Mouse (Mus musculus) small intestine, adult 2 months (tissue): ENCODE measurements around the gene S100a7a. TPM values are rescaled to one million over a fixed set of nuclear protein-coding genes. Genes with fewer than 3 reads are reported as not detected.
A peak's percentile ranks its signal among the peaks of the same experiment; 100 is the strongest.

ENCODE experiments used
- H3K27ac ChIP-seq: fragments of 200-500 bp; 2 replicates; pipeline ENCODE4 v1.5.1; 2012; ENCODE audit warnings: low read depth, low read length, control low read depth, inconsistent platforms; ENCODE audit not compliant: insufficient read depth
- H3K27me3 ChIP-seq: fragments of 200-500 bp; 2 replicates; pipeline ENCODE4 v1.6.1; 2012; ENCODE audit warnings: mild to moderate bottlenecking, moderate library complexity, low read length, inconsistent platforms; ENCODE audit not compliant: control insufficient read depth, insufficient read depth
- H3K36me3 ChIP-seq: fragments of 200-500 bp; 2 replicates; pipeline ENCODE4 v1.6.1; 2012; ENCODE audit warnings: mild to moderate bottlenecking, low read length, control low read depth, inconsistent platforms; ENCODE audit not compliant: control insufficient read depth, insufficient read depth
- H3K4me1 ChIP-seq: fragments of 200-500 bp; 2 replicates; pipeline ENCODE4 v1.6.1; 2012; ENCODE audit warnings: low read length, inconsistent platforms, mixed read lengths; ENCODE audit not compliant: control insufficient read depth, insufficient read depth, insufficient read length
- H3K4me3 ChIP-seq: fragments of 200-500 bp; 2 replicates; pipeline ENCODE4 v1.5.1; 2012; ENCODE audit warnings: low read depth, mild to moderate bottlenecking, control low read depth, inconsistent platforms, low read length, moderate library complexity
- CTCF ChIP-seq: fragments of 200-500 bp; IDR thresholded peaks from 2 replicates; pipeline ENCODE4 v1.5.1; 2012; ENCODE audit warnings: low read depth, mild to moderate bottlenecking, control low read depth, inconsistent platforms, low read length, moderate library complexity, mixed read lengths; ENCODE audit not compliant: insufficient replicate concordance, insufficient read length; ENCODE audit errors: extremely low read depth
- POLR2A ChIP-seq: fragments of 200-500 bp; IDR thresholded peaks from 2 replicates; pipeline ENCODE4 v1.6.1; 2012; ENCODE audit warnings: low read depth, mild to moderate bottlenecking, control low read depth, inconsistent platforms, low read length, moderate library complexity
- WGBS: fragments of 180-500 bp; shearing (Covaris S2); methylation state at CpG from one replicate; pipeline ENCODE4 v1.1.7; 2018; 5-methylcytosine and 5-hydroxymethylcytosine counted together
- polyA plus RNA-seq: library from polyadenylated mRNA; depleted of rRNA; stranded (reverse); fragments of >200 nt; gene quantifications from 2 replicates; pipeline ENCODE4 v1.2.3, GENCODE M21; 2012

Gene S100a7a
- polyA plus RNA-seq, 1 experiment, result 0.11 TPM

GRCm38 (mm10) chr3:90609102-90609501 lies 44.7 kb upstream of the S100a7a start:
- no peaks in the 10 kb centered on the region for H3K27me3 ChIP-seq
- no peak for TF ChIP-seq CTCF
- TF ChIP-seq POLR2A, result no peak
- no peaks in the 10 kb centered on the region for H3K36me3 ChIP-seq
- no peak overlapping the region for H3K27ac ChIP-seq
- H3K4me3 ChIP-seq, result no peak overlapping the region
- H3K4me1 ChIP-seq, result peaks cover 18% of the 10 kb centered on the region

- H3K4me1 ChIP-seq, result peaks cover 25% of the 10 kb centered on the region
- WGBS, result 92% methylated on average over 3 of the region's 3 CpGs
- H3K36me3 ChIP-seq, result no peaks in the 10 kb centered on the region
- H3K27ac ChIP-seq, result no peak overlapping the region
- no peak for TF ChIP-seq POLR2A
- no peak for TF ChIP-seq CTCF
- H3K4me3 ChIP-seq, result no peak overlapping the region
- H3K27me3 ChIP-seq, result no peaks in the 10 kb centered on the region
These were observed 42.3 kb upstream of the S100a7a start for GRCm38 (mm10) chr3:90611494-90611893.

- no peaks in the 10 kb centered on the region for H3K36me3 ChIP-seq
- TF ChIP-seq CTCF, result no peak
- no peak for TF ChIP-seq POLR2A
- no peak overlapping the region for H3K4me3 ChIP-seq
- no peaks in the 10 kb centered on the region for H3K27me3 ChIP-seq
- 72% methylated on average over 4 of the region's 4 CpGs for WGBS
- peaks cover 25% of the 10 kb centered on the region for H3K4me1 ChIP-seq
- no peak overlapping the region for H3K27ac ChIP-seq
These were observed 41.8 kb upstream of the S100a7a start for GRCm38 (mm10) chr3:90612061-90612460.

- WGBS, result 7% methylated on average over 23 of the region's 23 CpGs
- Histone ChIP-seq H3K27me3 (no peaks in the 10 kb centered on the region), H3K4me3 (peak within 1 kb of the TSS; percentile 61), H3K36me3 (no peaks in the 10 kb centered on the region), H3K27ac (peak within 1 kb of the TSS; percentile 40), H3K4me1 (peaks cover 25% of the 10 kb centered on the region)
- TF ChIP-seq CTCF (peak; percentile 71; the same call in 1 of the 2 replicates), POLR2A (peak; percentile 15; the same call in 1 of the 2 replicates)
These were observed 41.0 kb upstream of the S100a7a start, which contains the start of gene S100a6 for GRCm38 (mm10) chr3:90612728-90613291. Gene S100a6 (plus strand): TSS chr3:90612882.

GRCm38 (mm10) chr3:90613461-90614147 lies 40.2 kb upstream of the S100a7a start:
- Histone ChIP-seq H3K4me1 (peaks cover 25% of the 10 kb centered on the region), H3K27ac (peak overlapping the region; percentile 40), H3K27me3 (no peaks in the 10 kb centered on the region), H3K4me3 (peak overlapping the region; percentile 61), H3K36me3 (no peaks in the 10 kb centered on the region)
- 72% methylated on average over 7 of the region's 7 CpGs for WGBS
- TF ChIP-seq POLR2A, result no peak
- no peak for TF ChIP-seq CTCF

GRCm38 (mm10) chr3:90614148-90614530 lies 39.7 kb upstream of the S100a7a start:
- H3K36me3 ChIP-seq, result no peaks in the 10 kb centered on the region
- H3K4me1 ChIP-seq, result peaks cover 23% of the 10 kb centered on the region
- WGBS, result 80% methylated on average over 6 of the region's 6 CpGs
- peak overlapping the region; percentile 61 for H3K4me3 ChIP-seq
- peak overlapping the region; percentile 40 for H3K27ac ChIP-seq
- no peaks in the 10 kb centered on the region for H3K27me3 ChIP-seq
- TF ChIP-seq CTCF, result no peak
- TF ChIP-seq POLR2A, result no peak

- peak overlapping the region; percentile 40 for H3K27ac ChIP-seq
These were observed 39.1 kb upstream of the S100a7a start for GRCm38 (mm10) chr3:90614611-90615251.

More at GRCm38 (mm10) chr3:90614611-90615251, 39.1 kb upstream of the S100a7a start:
- Histone ChIP-seq H3K4me1 (peaks cover 21% of the 10 kb centered on the region), H3K4me3 (peak overlapping the region; percentile 61), H3K36me3 (no peaks in the 10 kb centered on the region), H3K27me3 (no peaks in the 10 kb centered on the region)
- 34% methylated on average over 11 of the region's 11 CpGs for WGBS
- no peak for TF ChIP-seq CTCF
